Mouse (Mus musculus) thymus, postnatal 10 days (tissue): Measurements from ENCODE around the gene Ap2b1.

ENCODE experiments used
- DNase-seq, 2 experiments: peaks; one replicate each; pipeline ENCODE4 v3.0.0; 2021; ENCODE audit warnings: low spot score in 2 of 2

The Ap2b1 gene

GRCm38 (mm10) chr11:83397626-83398025, 98.8 kb downstream of the Ap2b1 start:
- no peak for DNase-seq

GRCm38 (mm10) chr11:83398724-83399123, 99.9 kb downstream of the Ap2b1 start:
- no peak for DNase-seq

GRCm38 (mm10) chr11:83403787-83404186, 105.0 kb downstream of the Ap2b1 start:
- DNase-seq, result no peak

- no peak for DNase-seq
Measured at GRCm38 (mm10) chr11:83406391-83406790, 107.6 kb downstream of the Ap2b1 start.

- DNase-seq, result no peak
Measured at GRCm38 (mm10) chr11:83408242-83408641, 109.4 kb downstream of the Ap2b1 start.

- no peak for DNase-seq
Measured at GRCm38 (mm10) chr11:83409087-83409754, 110.4 kb downstream of the Ap2b1 start, which contains the start of gene Rasl10b. Gene Rasl10b (plus strand): TSS chr11:83409137.

- DNase-seq, result no peak
Measured at GRCm38 (mm10) chr11:83409792-83410291, 111.0 kb downstream of the Ap2b1 start.

- DNase-seq, result no peak
Measured at GRCm38 (mm10) chr11:83410510-83410909, 111.7 kb downstream of the Ap2b1 start.

GRCm38 (mm10) chr11:83417080-83417479, 118.3 kb downstream of the Ap2b1 start:
- DNase-seq, result peak in 1 of 2 experiments; percentile 70

- no peak for DNase-seq
Measured at GRCm38 (mm10) chr11:83417708-83418107, 118.9 kb downstream of the Ap2b1 start.

GRCm38 (mm10) chr11:83418566-83418965, 119.7 kb downstream of the Ap2b1 start:
- DNase-seq, result no peak

- DNase-seq, result no peak
Measured at GRCm38 (mm10) chr11:83420338-83420737, 121.5 kb downstream of the Ap2b1 start.

GRCm38 (mm10) chr11:83421305-83421704, 122.5 kb downstream of the Ap2b1 start:
- DNase-seq, result peak in 1 of 2 experiments; percentile 79

GRCm38 (mm10) chr11:83424681-83425080, 125.9 kb downstream of the Ap2b1 start:
- peak; percentile 25 to 74 for DNase-seq

GRCm38 (mm10) chr11:83426964-83427363, 128.1 kb downstream of the Ap2b1 start:
- DNase-seq, result no peak

GRCm38 (mm10) chr11:83429355-83429754, 130.5 kb downstream of the Ap2b1 start, which contains the start of gene Gas2l2:
Gene Gas2l2 (minus strand): TSS chr11:83429455.
- no peak for DNase-seq

GRCm38 (mm10) chr11:83432533-83432932, 133.7 kb downstream of the Ap2b1 start:
- DNase-seq, result no peak

- no peak for DNase-seq
Measured at GRCm38 (mm10) chr11:83437377-83437776, 138.6 kb downstream of the Ap2b1 start, which contains the start of gene 1700020L24Rik. Gene 1700020L24Rik (plus strand): TSS chr11:83437677.

GRCm38 (mm10) chr11:83439426-83440060, 140.7 kb downstream of the Ap2b1 start:
- no peak for DNase-seq

- peak; percentile 78 to 91 for DNase-seq
Measured at GRCm38 (mm10) chr11:83440081-83441064, 141.5 kb downstream of the Ap2b1 start.

- DNase-seq, result no peak
Measured at GRCm38 (mm10) chr11:83441235-83441634, 142.4 kb downstream of the Ap2b1 start.
